Mouse (Mus musculus) lung, embryonic 16.5 days (tissue): ENCODE measurements around the gene Cd47. TPM values are rescaled to one million over a fixed set of nuclear protein-coding genes. Genes with fewer than 3 reads are reported as not detected.

Experiments used
- ATAC-seq: fragments of 200-750 bp; cut with Nextera tagmentation; 2 replicates; pipeline ENCODE4 v1.8.0; 2017; ENCODE audit warnings: low read depth, mild to moderate bottlenecking, moderate library complexity
- H3K27ac ChIP-seq: fragments of 300-500 bp; sonication (generic); 2 replicates; pipeline ENCODE4 v1.5.1; 2014; ENCODE audit warnings: mild to moderate bottlenecking, control low read depth, low read length
- H3K27me3 ChIP-seq: fragments of 300-500 bp; sonication (generic); 2 replicates; pipeline ENCODE4 v1.6.1; 2014; ENCODE audit warnings: low read depth, low read length, mixed read lengths; ENCODE audit not compliant: control insufficient read depth, insufficient read depth
- H3K36me3 ChIP-seq: fragments of 300-500 bp; sonication (generic); 2 replicates; pipeline ENCODE4 v1.6.1; 2014; ENCODE audit warnings: low read length; ENCODE audit not compliant: control insufficient read depth, insufficient read depth
- H3K4me1 ChIP-seq: fragments of 300-500 bp; sonication (generic); replicated peaks from 2 replicates; pipeline ENCODE4 v1.6.1; 2014; ENCODE audit warnings: low read length, mixed read lengths; ENCODE audit not compliant: control insufficient read depth, insufficient read depth
- H3K4me2 ChIP-seq: fragments of 300-500 bp; sonication (generic); 2 replicates; pipeline ENCODE4 v1.6.1; 2014; ENCODE audit warnings: low read depth, low read length, control low read depth
- H3K4me3 ChIP-seq: fragments of 300-500 bp; sonication (generic); 2 replicates; pipeline ENCODE4 v1.5.1; 2014; ENCODE audit warnings: mild to moderate bottlenecking, low read length, control low read depth
- H3K9ac ChIP-seq: fragments of 300-500 bp; sonication (generic); 2 replicates; pipeline ENCODE4 v1.6.1; 2014; ENCODE audit warnings: low read length, control low read depth
- H3K9me3 ChIP-seq: fragments of 300-500 bp; sonication (generic); 2 replicates; pipeline ENCODE4 v1.6.1; 2016; ENCODE audit warnings: low read length; ENCODE audit not compliant: control insufficient read depth
- WGBS: fragments of 180-500 bp; shearing (Covaris S2); extraction: QIAGEN DNeasy Blood & Tissue Kit; methylation state at CpG from one replicate; pipeline ENCODE4 v1.1.7; 2014; 5-methylcytosine and 5-hydroxymethylcytosine counted together
- polyA plus RNA-seq: library from polyadenylated mRNA; unstranded; fragments of >200 nt; fragmentation: Nextera tagmentation; extraction: Ambion mirVana; gene quantifications from 2 replicates; pipeline ENCODE4 v1.2.1, GENCODE M21; 2015

Cd47 gene
- polyA plus RNA-seq, 1 experiment from 2014 or later, result 136 TPM

GRCm38 (mm10) chr16:49854931-49855835 is 54.9 kb downstream of the Cd47 start:
- Histone ChIP-seq H3K4me3 (peak overlapping the region; percentile 90), H3K4me2 (peak overlapping the region; percentile 64), H3K36me3 (0 out of 2 replicates have a peak, but pooled peaks cover 4% of the 10 kb centered on the region), H3K9me3 (no peaks in the 10 kb centered on the region), H3K9ac (peak overlapping the region; percentile 94), H3K4me1 (peaks cover 14% of the 10 kb centered on the region), H3K27ac (peak overlapping the region; percentile 99), H3K27me3 (no peaks in the 10 kb centered on the region)
- ATAC-seq, result peak; percentile 96
- under 1% methylated on average over 60 of the region's 74 CpGs for WGBS

- H3K4me2 ChIP-seq, result peak overlapping the region; percentile 64
- peak; percentile 76 for ATAC-seq
- no peaks in the 10 kb centered on the region for H3K27me3 ChIP-seq
- 0 out of 2 replicates have a peak, but pooled peaks cover 4% of the 10 kb centered on the region for H3K36me3 ChIP-seq
- H3K9me3 ChIP-seq, result no peaks in the 10 kb centered on the region
- peak overlapping the region; percentile 99 for H3K27ac ChIP-seq
- H3K4me1 ChIP-seq, result peaks cover 14% of the 10 kb centered on the region
- H3K9ac ChIP-seq, result peak overlapping the region; percentile 94
- peak overlapping the region; percentile 90 for H3K4me3 ChIP-seq
- WGBS, result under 1% methylated on average over 30 of the region's 39 CpGs
Observed at GRCm38 (mm10) chr16:49855836-49856503, 55.6 kb downstream of the Cd47 start.

- Histone ChIP-seq H3K9ac (peak overlapping the region; percentile 94), H3K27me3 (no peaks in the 10 kb centered on the region), H3K9me3 (no peaks in the 10 kb centered on the region), H3K36me3 (0 out of 2 replicates have a peak, but pooled peaks cover 4% of the 10 kb centered on the region), H3K4me1 (peaks cover 14% of the 10 kb centered on the region), H3K4me3 (peak overlapping the region; percentile 90), H3K4me2 (peak overlapping the region; percentile 64), H3K27ac (peak overlapping the region; percentile 99)
- WGBS, result 5% methylated on average over 8 of the region's 8 CpGs
- no peak for ATAC-seq
Observed at GRCm38 (mm10) chr16:49856661-49857060, 56.3 kb downstream of the Cd47 start.

GRCm38 (mm10) chr16:49857504-49858160 is 57.3 kb downstream of the Cd47 start:
- Histone ChIP-seq H3K9ac (peak overlapping the region; percentile 50), H3K4me2 (peak overlapping the region; percentile 60), H3K4me1 (peaks cover 14% of the 10 kb centered on the region), H3K4me3 (peak overlapping the region; percentile 44), H3K36me3 (0 out of 2 replicates have a peak, but pooled peaks cover 4% of the 10 kb centered on the region), H3K27ac (peak overlapping the region; percentile 83), H3K27me3 (no peaks in the 10 kb centered on the region), H3K9me3 (no peaks in the 10 kb centered on the region)
- no peak for ATAC-seq
- 34% methylated on average over 8 of the region's 8 CpGs for WGBS

- H3K27ac ChIP-seq, result peak overlapping the region; percentile 83
- H3K9me3 ChIP-seq, result no peaks in the 10 kb centered on the region
- H3K36me3 ChIP-seq, result 0 out of 2 replicates have a peak, but pooled peaks cover 4% of the 10 kb centered on the region
- peak overlapping the region; percentile 32; the same call in 1 of the 2 replicates for H3K9ac ChIP-seq
- H3K4me1 ChIP-seq, result peaks cover 16% of the 10 kb centered on the region
- WGBS, result 48% methylated on average over 9 of the region's 9 CpGs
- no peaks in the 10 kb centered on the region for H3K27me3 ChIP-seq
- H3K4me3 ChIP-seq, result peak overlapping the region; percentile 16
- peak overlapping the region; percentile 44 for H3K4me2 ChIP-seq
- no peak for ATAC-seq
Observed at GRCm38 (mm10) chr16:49858161-49858906, 58.0 kb downstream of the Cd47 start.

GRCm38 (mm10) chr16:49858907-49859853 is 58.8 kb downstream of the Cd47 start:
- Histone ChIP-seq H3K27me3 (no peaks in the 10 kb centered on the region), H3K4me2 (peak overlapping the region; percentile 44), H3K4me1 (peaks cover 16% of the 10 kb centered on the region), H3K9me3 (no peaks in the 10 kb centered on the region), H3K9ac (no peak overlapping the region), H3K4me3 (peak overlapping the region; percentile 16), H3K27ac (peak overlapping the region; percentile 83), H3K36me3 (0 out of 2 replicates have a peak, but pooled peaks cover 4% of the 10 kb centered on the region)
- WGBS, result 61% methylated on average over 4 of the region's 4 CpGs
- peak; percentile 37 for ATAC-seq

- Histone ChIP-seq H3K36me3 (peaks cover 11% of the 10 kb centered on the region; the same call in 1 of the 2 replicates), H3K9ac (no peak overlapping the region), H3K27me3 (no peaks in the 10 kb centered on the region), H3K9me3 (peaks cover 7% of the 10 kb centered on the region; the same call in 1 of the 2 replicates), H3K4me1 (peaks cover 11% of the 10 kb centered on the region), H3K27ac (no peak overlapping the region), H3K4me2 (no peak overlapping the region), H3K4me3 (no peak overlapping the region)
- WGBS, result 92% methylated on average over 1 of the region's 1 CpGs
- ATAC-seq, result no peak
Observed at GRCm38 (mm10) chr16:49861986-49862385, 61.7 kb downstream of the Cd47 start.
